Mouse (Mus musculus): ENCODE measurements around the gene Fam102a.

The Fam102a gene

GRCm38 (mm10) chr2:32610610-32611229 is 75.6 kb downstream of the Fam102a start:
- peak; percentile 36 to 50 for DNase-seq

GRCm38 (mm10) chr2:32612274-32612673 is 77.1 kb downstream of the Fam102a start:
- DNase-seq: no peak

GRCm38 (mm10) chr2:32617109-32617508 is 82.0 kb downstream of the Fam102a start:
- no peak for DNase-seq

GRCm38 (mm10) chr2:32617601-32618000 is 82.5 kb downstream of the Fam102a start:
- no peak for DNase-seq

- no peak for DNase-seq
Measured at GRCm38 (mm10) chr2:32618051-32618450, 82.9 kb downstream of the Fam102a start.
